Comparison of ENCODE assay signal across 7 mouse cellular contexts in genomic region chr9:88599206-88600162, GRCm38 (mm10). TPM values are rescaled to one million over a fixed set of nuclear protein-coding genes. Genes with fewer than 3 reads are reported as not detected.
DNase-seq lines count a peak whose midpoint lies in the region; ATAC-seq lines count a peak whose summit lies in the region.
"Not testable (repeated sequence)": the region's sequence is repeated elsewhere in the genome, so short reads cannot be mapped to it uniquely, and the experiment has no call there.

No protein-coding gene starts in this region.

- peak; percentile 97 for ATAC-seq in granulocyte monocyte progenitor cell, adult 5-6 weeks (replicated peaks; ENCODE audit: poor library complexity, severe bottlenecking)
- peak; percentile 99 for ATAC-seq in midbrain, embryonic 13.5 days

- DNase-seq in adrenal gland, adult 8-10 months = peak; percentile 99
- DNase-seq in embryonic facial prominence, embryonic 10.5 days (ENCODE audit: low spot score) = peak; percentile 94
- DNase-seq in kidney, adult 11 months = peak; percentile 98
- peak; percentile 91 for DNase-seq in limb, embryonic 10.5 days (ENCODE audit: low spot score)
- DNase-seq in spleen, adult 12 weeks (ENCODE audit: low spot score) = peak; percentile 89

- H3K27me3 ChIP-seq in embryonic facial prominence, embryonic 10.5 days (replicated peaks; ENCODE audit: low read depth, poor library complexity, severe bottlenecking); limb, embryonic 10.5 days (ENCODE audit: low read depth, poor library complexity, severe bottlenecking); midbrain, embryonic 13.5 days: not testable (repeated sequence)

- not testable (repeated sequence) for H3K36me3 ChIP-seq in embryonic facial prominence, embryonic 10.5 days (replicated peaks); limb, embryonic 10.5 days; midbrain, embryonic 13.5 days

- peak overlapping the region; percentile 56 for H3K4me3 ChIP-seq in embryonic facial prominence, embryonic 10.5 days
- H3K4me3 ChIP-seq in limb, embryonic 10.5 days = peak overlapping the region; percentile 49
- peak overlapping the region; percentile 39 for H3K4me3 ChIP-seq in midbrain, embryonic 13.5 days (replicated peaks)

- not testable (repeated sequence) for H3K4me1 ChIP-seq in embryonic facial prominence, embryonic 10.5 days; limb, embryonic 10.5 days; midbrain, embryonic 13.5 days (replicated peaks)

- 1% methylated on average over 50 of the region's 50 CpGs for WGBS in embryonic facial prominence, embryonic 10.5 days
- WGBS in limb, embryonic 10.5 days = 2% methylated on average over 50 of the region's 50 CpGs
- WGBS in midbrain, embryonic 13.5 days = under 1% methylated on average over 47 of the region's 50 CpGs

- H3K4me2 ChIP-seq in midbrain, embryonic 13.5 days (replicated peaks) = peak overlapping the region; percentile 57

- H3K9ac ChIP-seq in midbrain, embryonic 13.5 days (replicated peaks) = peak overlapping the region; percentile 51

- not testable (repeated sequence) for H3K9me3 ChIP-seq in embryonic facial prominence, embryonic 10.5 days; limb, embryonic 10.5 days (replicated peaks); midbrain, embryonic 13.5 days

- H3K27ac ChIP-seq in embryonic facial prominence, embryonic 10.5 days (replicated peaks) = peak overlapping the region; percentile 67
- H3K27ac ChIP-seq in limb, embryonic 10.5 days = peak overlapping the region; percentile 42; the same call in 1 of the 2 replicates
- H3K27ac ChIP-seq in midbrain, embryonic 13.5 days = not testable (repeated sequence)

RNA-seq across cellular contexts. Expression of gene Trim43a, which starts 18.8 kb away (rescaled TPM):
- total RNA-seq in adrenal gland, adult 8-10 months (2022) = 1 to 10 TPM in 1 of 4 experiments, under 1 TPM in 3; 0.15 to 1.2 (median 0.42) TPM
- 0.07 TPM in 1 of 2 replicates, not detected in the other for polyA plus RNA-seq in embryonic facial prominence, embryonic 10.5 days (2016; fragmentation: Nextera tagmentation; extraction: Ambion mirVana)
- total RNA-seq in granulocyte monocyte progenitor cell, adult 5-6 weeks (2014; fragmentation: Nextera tagmentation) = not detected in 2 replicates
- total RNA-seq in granulocyte monocyte progenitor cell, adult 5-6 weeks (2017) = not detected in 2 replicates
- polyA plus RNA-seq in limb, embryonic 10.5 days (2016; fragmentation: Nextera tagmentation; extraction: Ambion mirVana) = 0.13 and 0.15 TPM in 2 replicates
- 0.20 and 0.67 TPM in 2 replicates for polyA plus RNA-seq in midbrain, embryonic 13.5 days (2015; fragmentation: Nextera tagmentation; extraction: Ambion mirVana)

RNA-seq across cellular contexts. Expression of gene Zfp949, which starts 51.7 kb away (rescaled TPM):
- total RNA-seq in adrenal gland, adult 8-10 months (2022) = 10 to 100 TPM in 2 of 4 experiments, 1 to 10 TPM in 2; 7.3 to 17.2 (median 12.2) TPM
- 7.0 and 8.5 TPM in 2 replicates for polyA plus RNA-seq in embryonic facial prominence, embryonic 10.5 days (2016; fragmentation: Nextera tagmentation; extraction: Ambion mirVana)
- total RNA-seq in granulocyte monocyte progenitor cell, adult 5-6 weeks (2014; fragmentation: Nextera tagmentation) = 8.9 and 12.4 TPM in 2 replicates
- 7.3 and 10.6 TPM in 2 replicates for total RNA-seq in granulocyte monocyte progenitor cell, adult 5-6 weeks (2017)
- 5.2 and 9.1 TPM in 2 replicates for polyA plus RNA-seq in limb, embryonic 10.5 days (2016; fragmentation: Nextera tagmentation; extraction: Ambion mirVana)
- polyA plus RNA-seq in midbrain, embryonic 13.5 days (2015; fragmentation: Nextera tagmentation; extraction: Ambion mirVana) = 18.5 and 20.4 TPM in 2 replicates
